Mouse (Mus musculus) hindbrain, embryonic 10.5 days (tissue): ENCODE data around the gene Galnt4. TPM values are rescaled to one million over a fixed set of nuclear protein-coding genes. Genes with fewer than 3 reads are reported as not detected.

ENCODE experiments used
- DNase-seq: peaks from one replicate; pipeline ENCODE4 v3.0.0-alpha.2; 2017; ENCODE audit warnings: low spot score
- H3K27ac ChIP-seq: fragments of 300-500 bp; sonication (generic); 2 replicates; pipeline ENCODE4 v1.5.1; 2016; ENCODE audit warnings: mild to moderate bottlenecking, moderate library complexity
- H3K27me3 ChIP-seq: fragments of 300-500 bp; sonication (generic); 2 replicates; pipeline ENCODE4 v1.6.1; 2016; ENCODE audit warnings: mild to moderate bottlenecking; ENCODE audit not compliant: poor library complexity, insufficient read depth, severe bottlenecking
- H3K36me3 ChIP-seq: fragments of 300-500 bp; sonication (generic); 2 replicates; pipeline ENCODE4 v1.6.1; 2016; ENCODE audit warnings: mild to moderate bottlenecking, moderate library complexity
- H3K4me1 ChIP-seq: fragments of 300-500 bp; sonication (generic); replicated peaks from 2 replicates; pipeline ENCODE4 v1.6.1; 2016; ENCODE audit warnings: mild to moderate bottlenecking
- H3K4me3 ChIP-seq: fragments of 300-500 bp; sonication (generic); 2 replicates; pipeline ENCODE4 v1.5.1; 2016; ENCODE audit warnings: mild to moderate bottlenecking, moderate library complexity
- H3K9me3 ChIP-seq: fragments of 300-500 bp; sonication (generic); 2 replicates; pipeline ENCODE4 v1.6.1; 2016; ENCODE audit warnings: mild to moderate bottlenecking, moderate library complexity
- WGBS: fragments of 180-500 bp; shearing (Covaris S2); methylation state at CpG from one replicate; pipeline ENCODE4 v1.1.7; 2016; 5-methylcytosine and 5-hydroxymethylcytosine counted together
- polyA plus RNA-seq: library from polyadenylated mRNA; unstranded; fragments of >200 nt; fragmentation: Nextera tagmentation; extraction: Ambion mirVana; gene quantifications from 2 replicates; pipeline ENCODE4 v1.2.1, GENCODE M21; 2016

Galnt4 gene
- polyA plus RNA-seq, 1 experiment from 2014 or later: 3.5 TPM

DNA sequence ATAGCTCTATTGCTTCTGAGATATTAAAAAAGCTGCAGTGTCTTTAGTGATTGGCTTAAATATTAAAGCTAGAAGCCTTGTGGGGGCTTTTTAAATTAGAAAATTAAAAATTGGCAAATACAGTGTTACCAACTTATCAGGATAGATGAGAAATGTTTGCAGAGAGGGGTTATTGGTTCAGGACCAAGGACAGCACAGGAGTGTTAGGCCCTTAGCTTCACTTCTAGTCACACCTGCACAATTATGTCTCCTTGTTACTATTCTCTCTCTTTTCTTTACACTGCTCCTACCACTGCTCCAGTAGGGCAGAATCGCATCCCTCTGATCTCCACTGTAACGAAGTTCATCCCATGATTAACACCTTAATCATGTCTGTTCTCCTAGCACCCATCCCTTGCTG is 12.8 kb upstream of the Galnt4 start:
- H3K9me3 ChIP-seq: no peaks in the 10 kb centered on the region
- H3K4me1 ChIP-seq: no peaks in the 10 kb centered on the region
- H3K4me3 ChIP-seq: no peak overlapping the region
- 88% methylated on average over 2 of the region's 2 CpGs for WGBS
- DNase-seq: no peak
- H3K27me3 ChIP-seq: no peaks in the 10 kb centered on the region
- H3K36me3 ChIP-seq: no peaks in the 10 kb centered on the region
- no peak overlapping the region for H3K27ac ChIP-seq

DNA sequence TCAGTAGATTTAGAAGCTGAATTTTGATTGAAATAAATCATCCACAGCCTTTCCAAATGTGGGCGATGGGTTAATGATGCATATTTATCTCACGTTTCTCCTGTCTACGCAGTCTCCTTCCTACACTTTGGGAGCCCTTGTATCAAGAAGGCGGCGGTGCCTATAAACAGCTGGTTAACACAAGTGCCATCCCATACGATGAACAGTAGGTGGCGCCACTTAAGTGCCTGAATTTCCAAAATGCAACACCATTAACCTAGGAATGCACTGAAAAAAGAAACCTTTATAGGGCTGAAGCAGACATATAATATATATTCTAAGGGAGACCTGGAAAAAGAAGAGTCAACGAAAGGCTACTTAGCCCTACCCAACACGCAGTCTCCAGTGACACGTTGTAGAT is 10.6 kb upstream of the Galnt4 start:
- DNase-seq: no peak
- 79% methylated on average over 10 of the region's 10 CpGs for WGBS

DNA sequence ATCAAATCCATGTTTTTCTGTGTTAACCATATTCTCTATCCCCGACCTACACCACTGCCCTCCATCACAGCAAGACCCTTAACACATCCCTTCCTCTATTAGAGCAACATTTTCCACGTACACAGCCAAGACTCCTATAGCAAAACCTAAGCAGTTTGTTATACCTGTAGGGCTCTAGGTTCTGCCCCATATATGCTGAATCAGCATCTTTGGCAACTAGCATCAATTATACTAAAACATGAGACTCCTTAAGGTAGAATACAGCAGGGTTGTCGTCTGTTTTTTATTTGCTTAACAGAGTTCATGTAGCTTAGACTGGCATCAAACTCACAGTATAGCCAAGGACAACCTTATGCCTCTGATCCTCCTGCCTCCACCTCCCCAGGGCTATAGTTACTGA is 2.4 kb upstream of the Galnt4 start:
- Histone ChIP-seq H3K4me3 (0 out of 2 replicates have a peak overlapping the region, but pooled peaks have one; percentile 97), H3K27me3 (no peaks in the 10 kb centered on the region), H3K27ac (no peak overlapping the region), H3K9me3 (0 out of 2 replicates have a peak, but pooled peaks cover 3% of the 10 kb centered on the region), H3K36me3 (peaks cover 26% of the 10 kb centered on the region), H3K4me1 (peaks cover 19% of the 10 kb centered on the region)
- 88% methylated on average over 3 of the region's 3 CpGs for WGBS
- DNase-seq: no peak

More for the DNA sequence above, 10.6 kb upstream of the Galnt4 start:
- Histone ChIP-seq H3K4me3 (no peak overlapping the region), H3K4me1 (no peaks in the 10 kb centered on the region), H3K27me3 (no peaks in the 10 kb centered on the region), H3K9me3 (no peaks in the 10 kb centered on the region), H3K27ac (no peak overlapping the region), H3K36me3 (no peaks in the 10 kb centered on the region)

DNA sequence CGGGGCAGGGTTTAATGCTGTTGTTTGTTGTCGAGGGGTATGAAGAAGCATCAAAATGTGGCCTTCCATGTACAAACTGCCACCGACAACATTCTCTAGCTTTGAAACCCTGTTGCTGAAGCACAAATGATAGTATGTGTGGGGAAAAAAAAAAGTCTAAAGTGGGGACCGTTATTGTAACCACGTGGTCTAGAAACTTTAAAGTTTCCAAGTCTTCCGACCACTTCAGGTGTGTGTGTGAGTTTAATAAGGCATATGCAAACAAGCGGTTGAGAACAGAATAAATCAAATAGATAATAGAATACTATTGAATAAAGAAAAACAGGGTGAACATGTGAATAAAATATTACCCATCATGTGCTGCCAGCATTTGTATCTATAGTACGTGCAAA is 1.7 kb upstream of the Galnt4 start:
- no peaks in the 10 kb centered on the region for H3K27me3 ChIP-seq
- H3K27ac ChIP-seq: peak overlapping the region; percentile 96
- 0 out of 2 replicates have a peak, but pooled peaks cover 3% of the 10 kb centered on the region for H3K9me3 ChIP-seq
- no peak for DNase-seq
- H3K4me3 ChIP-seq: peak overlapping the region; percentile 97
- H3K4me1 ChIP-seq: peaks cover 22% of the 10 kb centered on the region
- H3K36me3 ChIP-seq: peaks cover 34% of the 10 kb centered on the region
- 37% methylated on average over 8 of the region's 8 CpGs for WGBS

DNA sequence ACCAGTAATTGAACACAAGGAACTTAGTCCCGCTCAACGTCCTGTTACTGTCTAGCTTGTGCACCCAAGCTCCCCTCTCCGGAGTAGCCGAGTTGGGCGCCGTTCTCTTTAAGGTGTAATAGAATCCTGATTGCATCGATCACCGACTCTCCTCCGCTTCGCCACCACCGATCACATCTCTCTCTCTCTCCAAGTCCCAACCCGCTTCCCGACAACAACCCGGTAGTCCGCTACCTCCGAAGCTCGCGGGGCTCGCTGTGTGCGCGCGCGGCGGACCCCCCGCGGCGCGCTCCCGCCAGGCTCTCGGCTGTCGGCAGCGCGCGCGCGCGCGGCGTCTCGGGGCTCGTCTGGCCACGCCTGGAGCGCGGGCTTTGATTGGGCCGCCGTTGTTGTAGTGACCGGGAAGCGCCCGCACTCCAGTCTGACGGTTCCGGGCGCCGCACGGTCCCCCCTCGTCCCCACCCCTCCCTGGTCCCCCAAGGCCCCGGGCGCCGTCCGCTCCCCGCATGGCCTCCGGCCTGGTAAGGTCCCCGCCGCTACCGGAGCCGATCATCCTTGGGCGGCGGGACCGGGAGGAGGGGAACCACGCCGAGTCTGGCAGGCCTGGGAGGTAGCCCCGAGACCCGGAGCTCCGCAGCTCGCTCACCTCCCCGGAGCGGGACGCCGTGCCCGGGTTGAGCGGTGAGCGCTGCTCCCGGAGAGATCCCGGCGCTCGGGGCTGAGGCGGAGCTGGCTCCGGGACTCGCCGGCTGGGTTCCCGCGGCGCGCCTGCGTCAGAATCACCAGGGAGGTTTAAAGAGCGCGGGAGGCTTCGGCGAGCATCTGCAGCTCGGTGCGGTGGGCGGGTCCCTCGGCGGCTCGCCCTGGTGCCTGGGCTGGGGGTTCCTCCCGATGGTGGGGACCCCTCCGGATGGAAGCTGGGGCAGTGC is 992 bp upstream of the Galnt4 start, which contains the start of gene Poc1b:
Poc1b (plus strand) TSS at position 334 of the 929 bp plus-strand sequence.
- H3K4me3 ChIP-seq: peak within 1 kb of the TSS; percentile 97
- no peaks in the 10 kb centered on the region for H3K27me3 ChIP-seq
- WGBS: under 1% methylated on average over 106 of the region's 106 CpGs
- H3K36me3 ChIP-seq: peaks cover 35% of the 10 kb centered on the region
- 0 out of 2 replicates have a peak, but pooled peaks cover 3% of the 10 kb centered on the region for H3K9me3 ChIP-seq
- peak; percentile 91 for DNase-seq
- peak within 1 kb of the TSS; percentile 96 for H3K27ac ChIP-seq
- H3K4me1 ChIP-seq: peaks cover 24% of the 10 kb centered on the region

DNA sequence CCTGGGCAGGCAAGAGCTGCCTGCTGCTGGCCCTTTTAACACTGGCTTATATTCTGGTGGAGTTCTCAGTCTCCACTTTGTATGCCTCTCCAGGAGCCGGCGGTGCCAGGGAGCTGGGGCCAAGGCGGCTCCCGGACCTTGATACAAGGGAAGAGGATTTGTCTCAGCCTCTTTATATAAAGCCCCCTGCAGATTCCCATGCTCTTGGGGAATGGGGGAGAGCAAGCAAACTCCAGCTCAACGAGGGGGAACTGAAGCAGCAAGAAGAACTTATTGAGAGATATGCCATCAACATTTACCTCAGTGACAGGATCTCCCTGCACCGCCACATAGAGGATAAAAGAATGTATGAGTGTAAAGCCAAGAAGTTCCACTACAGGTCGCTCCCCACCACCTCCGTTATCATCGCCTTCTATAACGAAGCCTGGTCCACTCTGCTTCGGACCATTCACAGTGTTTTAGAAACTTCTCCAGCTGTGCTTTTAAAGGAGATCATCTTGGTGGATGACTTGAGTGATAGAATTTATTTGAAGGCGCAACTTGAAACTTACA is 548 bp downstream of the Galnt4 start:
- H3K27ac ChIP-seq: peak overlapping the region; percentile 96
- H3K9me3 ChIP-seq: 0 out of 2 replicates have a peak, but pooled peaks cover 3% of the 10 kb centered on the region
- DNase-seq: no peak
- 39% methylated on average over 12 of the region's 12 CpGs for WGBS
- peaks cover 32% of the 10 kb centered on the region for H3K36me3 ChIP-seq
- peak overlapping the region; percentile 97 for H3K4me3 ChIP-seq
- no peaks in the 10 kb centered on the region for H3K27me3 ChIP-seq
- H3K4me1 ChIP-seq: peaks cover 26% of the 10 kb centered on the region

DNA sequence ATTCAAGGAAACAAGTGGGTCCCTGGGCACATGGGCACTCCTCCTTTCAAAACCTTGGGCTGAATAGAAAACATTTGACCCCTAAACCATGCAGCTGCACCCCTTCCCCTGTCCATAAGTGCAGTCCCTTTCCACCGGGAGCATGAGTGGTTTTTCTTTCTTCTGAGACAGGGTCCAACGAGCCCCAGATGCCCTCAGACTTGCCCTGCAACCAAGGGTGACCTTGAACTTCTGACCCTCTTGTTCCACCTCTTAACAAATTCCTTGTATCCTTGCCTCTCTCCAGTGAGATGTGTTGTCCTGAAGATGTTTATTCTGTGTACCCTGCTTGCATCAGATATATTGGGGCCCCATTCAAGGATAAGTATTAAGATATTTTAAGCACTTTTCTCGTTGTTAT is 5.6 kb downstream of the Galnt4 start:
- 61% methylated on average over 3 of the region's 3 CpGs for WGBS

DNA sequence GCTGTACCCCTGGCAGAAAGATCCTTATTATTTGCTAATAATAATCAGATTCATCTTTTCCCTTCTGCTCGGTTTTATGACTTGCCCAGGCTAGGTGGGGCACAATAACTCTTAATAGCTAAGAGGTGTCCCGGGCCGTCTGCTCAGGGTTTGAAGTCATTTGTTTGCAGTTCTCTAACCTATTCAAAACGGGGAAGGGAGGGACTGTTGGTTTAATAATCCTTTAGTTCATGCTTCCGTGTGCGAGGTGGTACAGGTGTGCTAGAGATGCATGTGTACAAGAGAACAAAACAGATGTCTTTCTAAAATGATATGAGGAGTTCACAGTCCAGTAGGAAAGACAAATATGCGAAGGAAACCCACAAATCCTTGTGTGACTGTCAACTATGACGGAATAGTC is 6.3 kb downstream of the Galnt4 start:
- no peak for DNase-seq
- H3K4me1 ChIP-seq: peaks cover 25% of the 10 kb centered on the region; the same call in 1 of the 2 replicates
- H3K9me3 ChIP-seq: 0 out of 2 replicates have a peak, but pooled peaks cover 2% of the 10 kb centered on the region
- no peaks in the 10 kb centered on the region for H3K27me3 ChIP-seq
- H3K36me3 ChIP-seq: peaks cover 22% of the 10 kb centered on the region
- H3K4me3 ChIP-seq: no peak overlapping the region
- H3K27ac ChIP-seq: no peak overlapping the region
- WGBS: 88% methylated on average over 8 of the region's 8 CpGs

More for the DNA sequence above, 5.6 kb downstream of the Galnt4 start:
- H3K4me3 ChIP-seq: no peak overlapping the region
- peaks cover 32% of the 10 kb centered on the region for H3K4me1 ChIP-seq
- peaks cover 28% of the 10 kb centered on the region for H3K36me3 ChIP-seq
- no peak overlapping the region for H3K27ac ChIP-seq
- DNase-seq: no peak
- no peaks in the 10 kb centered on the region for H3K27me3 ChIP-seq
- H3K9me3 ChIP-seq: 0 out of 2 replicates have a peak, but pooled peaks cover 3% of the 10 kb centered on the region

DNA sequence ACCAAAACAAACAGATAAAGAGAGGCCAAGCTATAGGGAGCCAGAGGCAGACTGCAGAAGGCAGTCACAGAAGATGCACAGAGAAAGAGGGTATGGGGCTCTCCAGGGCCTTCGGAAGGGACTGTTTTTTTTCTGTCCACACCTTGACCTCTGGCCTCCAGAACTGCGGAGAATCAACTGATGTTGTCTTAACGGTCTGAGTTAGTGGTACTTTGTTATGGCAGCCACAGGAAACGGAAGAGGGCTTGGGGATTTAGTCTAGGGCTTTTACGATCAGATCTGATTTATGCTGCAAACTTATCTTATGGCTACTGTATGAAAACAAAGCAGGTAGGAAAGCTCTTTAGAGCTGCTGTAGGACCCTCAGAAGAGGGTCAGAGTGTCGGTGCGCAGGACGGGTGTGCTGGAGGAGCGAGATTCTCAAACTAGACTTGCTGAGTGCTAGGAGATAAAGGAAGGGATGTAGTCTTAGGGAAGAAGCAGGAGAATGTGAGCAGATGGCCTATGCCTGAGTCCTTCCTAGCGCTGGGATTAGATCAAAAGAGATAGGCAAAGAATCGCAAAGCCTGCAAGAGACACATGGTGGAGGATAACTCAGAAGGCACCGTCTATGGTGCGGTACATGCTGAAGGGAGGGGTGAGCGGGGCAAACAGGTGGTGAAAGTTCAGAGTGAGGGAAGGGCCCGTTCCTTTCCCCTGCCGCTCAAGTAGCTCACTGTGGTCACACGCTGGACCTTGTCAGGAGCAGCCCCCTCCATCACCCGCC is 7.7 kb downstream of the Galnt4 start:
- no peak overlapping the region for H3K4me3 ChIP-seq
- no peak for DNase-seq
- H3K27me3 ChIP-seq: no peaks in the 10 kb centered on the region
- H3K36me3 ChIP-seq: peaks cover 8% of the 10 kb centered on the region
- peaks cover 25% of the 10 kb centered on the region; the same call in 1 of the 2 replicates for H3K4me1 ChIP-seq
- 59% methylated on average over 18 of the region's 18 CpGs for WGBS
- no peaks in the 10 kb centered on the region for H3K9me3 ChIP-seq
- H3K27ac ChIP-seq: 0 out of 2 replicates have a peak overlapping the region, but pooled peaks have one; percentile 18

DNA sequence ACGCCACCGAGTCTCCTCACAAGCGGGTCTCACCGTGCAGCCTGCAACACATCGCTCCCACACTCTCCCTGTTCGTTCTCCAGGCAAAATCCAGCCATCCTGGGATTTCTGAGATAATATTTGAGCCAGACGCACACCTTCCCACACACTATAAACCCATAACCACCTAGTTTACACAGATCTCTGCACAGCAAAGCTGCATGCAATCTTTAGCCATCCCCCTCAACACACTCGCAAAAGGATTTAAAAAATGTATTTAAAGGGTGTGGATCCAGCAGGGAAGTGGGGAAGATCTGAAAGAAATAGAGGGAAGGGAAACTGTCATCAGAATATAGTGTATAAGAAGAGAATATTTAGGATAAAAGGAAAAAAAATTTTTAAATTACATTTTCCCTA is 8.3 kb downstream of the Galnt4 start:
- Histone ChIP-seq H3K4me1 (peaks cover 23% of the 10 kb centered on the region; the same call in 1 of the 2 replicates), H3K27me3 (no peaks in the 10 kb centered on the region), H3K36me3 (peaks cover 3% of the 10 kb centered on the region), H3K9me3 (no peaks in the 10 kb centered on the region), H3K4me3 (no peak overlapping the region), H3K27ac (0 out of 2 replicates have a peak overlapping the region, but pooled peaks have one; percentile 18)
- WGBS: 75% methylated on average over 8 of the region's 8 CpGs
- DNase-seq: no peak

DNA sequence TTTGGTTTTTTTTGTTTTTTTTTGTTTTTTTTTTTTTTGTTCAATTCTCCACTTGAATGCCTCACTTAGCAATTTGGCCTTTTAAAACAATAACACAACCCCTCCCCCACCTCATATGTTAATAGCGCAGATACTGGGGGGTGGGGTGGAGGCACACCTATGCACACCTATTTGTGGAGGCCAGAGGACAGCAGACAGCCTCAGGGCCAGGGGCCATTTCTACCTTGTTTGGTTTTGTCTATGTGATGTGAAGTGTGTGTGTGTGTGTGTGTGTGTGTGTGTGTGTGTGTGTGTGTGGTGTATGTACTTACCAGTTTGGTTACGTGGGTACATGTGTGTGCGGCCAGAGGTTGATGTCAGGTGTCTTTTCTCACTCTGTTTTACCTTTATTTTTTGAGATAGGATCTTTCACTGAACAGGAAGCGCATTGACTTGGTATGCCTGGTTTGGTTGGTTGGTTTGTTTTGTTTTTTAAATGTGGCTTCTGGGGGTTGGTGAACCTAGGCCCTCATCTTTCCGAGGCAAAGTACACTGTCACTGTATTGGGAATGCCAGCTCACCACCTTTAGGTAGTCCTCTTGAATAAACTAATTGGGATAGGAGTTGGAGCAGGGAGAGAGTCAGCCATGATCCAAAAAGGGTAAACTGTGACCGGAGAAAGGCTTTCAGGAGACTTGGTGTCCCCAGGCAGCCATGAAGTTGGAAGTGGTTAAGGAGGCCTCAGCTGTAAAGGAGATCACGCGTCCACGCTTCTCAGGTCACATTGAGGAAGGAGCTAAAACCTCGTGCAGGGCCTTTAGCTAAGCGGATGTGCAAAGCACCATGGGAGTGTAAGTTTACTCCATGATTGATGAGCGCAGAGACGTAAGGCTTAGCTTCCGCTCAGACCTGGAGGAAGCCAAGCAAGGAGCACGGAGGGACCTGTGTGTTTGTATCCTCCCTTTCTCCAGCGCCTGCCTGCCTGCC is 9.0 kb downstream of the Galnt4 start:
- no peak overlapping the region for H3K4me3 ChIP-seq
- DNase-seq: no peak
- H3K27ac ChIP-seq: no peak overlapping the region
- no peaks in the 10 kb centered on the region for H3K36me3 ChIP-seq
- 89% methylated on average over 16 of the region's 16 CpGs for WGBS
- no peaks in the 10 kb centered on the region for H3K27me3 ChIP-seq
- peaks cover 20% of the 10 kb centered on the region; the same call in 1 of the 2 replicates for H3K4me1 ChIP-seq
- H3K9me3 ChIP-seq: no peaks in the 10 kb centered on the region
